Mouse (Mus musculus): Measurements from ENCODE around the gene Dennd5a. TPM values are rescaled to one million over a fixed set of nuclear protein-coding genes. Genes with fewer than 3 reads are reported as not detected.
A peak's percentile ranks its signal among the peaks of the same experiment; 100 is the strongest.
"Not testable (repeated sequence)": the region's sequence is repeated elsewhere in the genome, so short reads cannot be mapped to it uniquely, and the experiment has no call there.

Gene Dennd5a
- polyA plus RNA-seq, 1 experiment from 2014 or later, result 38.0 TPM

DNA sequence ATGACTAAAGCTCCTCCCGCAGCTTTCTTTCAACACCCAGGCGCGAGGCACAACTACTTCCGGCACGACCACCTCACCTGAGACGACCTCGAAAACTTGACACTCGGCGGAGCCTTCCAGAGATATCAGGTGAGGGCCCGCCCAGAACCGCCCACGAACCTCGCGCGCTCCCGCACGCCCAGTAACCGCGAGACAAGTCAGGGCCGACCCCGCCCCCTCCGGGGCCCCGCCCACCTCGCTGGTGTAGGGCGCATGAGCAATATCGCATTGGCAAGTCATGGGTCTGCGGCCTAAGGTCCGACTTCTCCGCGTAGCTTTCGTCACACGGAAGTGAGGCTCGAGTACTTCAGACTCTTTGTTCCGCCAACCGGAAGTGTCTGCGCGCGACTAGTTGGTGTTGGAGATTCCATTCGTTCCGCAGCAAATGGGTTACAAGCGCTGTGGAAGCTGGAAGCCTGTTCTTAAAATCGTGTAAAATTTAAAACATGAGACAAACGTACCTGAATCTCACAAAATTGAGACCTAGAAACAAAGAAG, 25.9 kb upstream of the Dennd5a start:
- Histone ChIP-seq H3K9me3 (no peaks in the 10 kb centered on the region), H3K27me3 (no peaks in the 10 kb centered on the region), H3K4me3 (peak overlapping the region; percentile 56), H3K4me2 (peak overlapping the region; percentile 79), H3K4me1 (peaks cover 8% of the 10 kb centered on the region), H3K9ac (peak overlapping the region; percentile 80), H3K36me3 (peaks cover 12% of the 10 kb centered on the region), H3K27ac (peak overlapping the region; percentile 86)
- ATAC-seq (ENCODE audit: insufficient number of reproducible peaks, insufficient read depth, low FRiP score, low TSS enrichment, low read depth), result peak; percentile 98
- under 1% methylated on average over 43 of the region's 43 CpGs for WGBS

DNA sequence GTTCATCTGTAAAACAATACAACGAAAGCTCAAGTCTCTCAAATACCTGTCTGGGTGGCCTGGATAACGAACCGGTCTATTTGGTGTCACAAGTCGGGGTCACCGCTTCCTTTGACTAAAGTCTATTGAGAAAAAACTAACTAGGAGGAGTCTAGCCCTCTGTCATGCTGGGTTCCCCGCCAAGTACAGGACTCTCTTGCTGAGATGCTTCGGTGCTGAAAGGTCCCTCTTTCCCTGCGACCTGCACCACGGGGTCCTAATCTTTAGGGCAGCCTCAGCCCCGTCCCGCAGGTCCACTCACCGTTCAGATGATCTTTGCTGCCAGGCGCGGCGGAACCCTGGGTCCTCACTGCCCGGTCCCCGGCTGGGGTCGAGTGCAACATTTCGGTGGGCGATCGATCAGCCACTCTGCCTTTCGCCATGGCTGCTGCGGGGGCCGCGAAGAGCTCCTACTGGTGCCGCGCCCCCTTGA, 25.4 kb upstream of the Dennd5a start:
- Histone ChIP-seq H3K4me2 (peak overlapping the region; percentile 79), H3K36me3 (peaks cover 12% of the 10 kb centered on the region), H3K9ac (peak overlapping the region; percentile 80), H3K4me3 (peak overlapping the region; percentile 56), H3K4me1 (peaks cover 8% of the 10 kb centered on the region), H3K27me3 (no peaks in the 10 kb centered on the region), H3K27ac (peak overlapping the region; percentile 86), H3K9me3 (no peaks in the 10 kb centered on the region)
- under 1% methylated on average over 27 of the region's 27 CpGs for WGBS
- peak; percentile 44; the same call in 1 of the 2 replicates for ATAC-seq (ENCODE audit: insufficient number of reproducible peaks, insufficient read depth, low FRiP score, low TSS enrichment, low read depth)

DNA sequence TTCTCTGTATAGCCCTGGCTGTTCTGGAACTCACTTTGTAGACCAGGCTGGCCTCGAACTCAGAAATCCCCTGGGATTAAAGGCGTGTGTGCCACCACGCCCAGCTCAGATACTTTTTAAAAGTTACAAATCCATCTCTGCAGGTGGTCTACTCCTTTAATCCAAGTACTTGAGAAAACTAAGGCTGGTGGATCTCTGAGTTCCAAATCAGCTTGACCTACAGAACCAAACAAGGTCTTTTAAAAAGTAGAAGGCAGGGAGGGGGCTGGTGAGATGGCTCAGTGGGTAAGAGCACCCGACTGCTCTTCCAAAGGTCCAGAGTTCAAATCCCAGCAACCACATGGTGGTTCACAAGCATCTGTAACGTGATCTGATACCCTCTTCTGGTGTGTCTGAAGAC, 24.3 kb upstream of the Dennd5a start:
- peak overlapping the region; percentile 79 for H3K4me2 ChIP-seq
- H3K36me3 ChIP-seq, result peaks cover 22% of the 10 kb centered on the region
- not testable (repeated sequence) for ATAC-seq (ENCODE audit: insufficient number of reproducible peaks, insufficient read depth, low FRiP score, low TSS enrichment, low read depth); H3K9me3 ChIP-seq; H3K27me3 ChIP-seq; H3K4me1 ChIP-seq; H3K27ac ChIP-seq
- WGBS, result 76% methylated on average over 5 of the region's 5 CpGs
- 0 out of 2 replicates have a peak overlapping the region, but pooled peaks have one; percentile 36 for H3K9ac ChIP-seq
- peak overlapping the region; percentile 56; the same call in 1 of the 2 replicates for H3K4me3 ChIP-seq

DNA sequence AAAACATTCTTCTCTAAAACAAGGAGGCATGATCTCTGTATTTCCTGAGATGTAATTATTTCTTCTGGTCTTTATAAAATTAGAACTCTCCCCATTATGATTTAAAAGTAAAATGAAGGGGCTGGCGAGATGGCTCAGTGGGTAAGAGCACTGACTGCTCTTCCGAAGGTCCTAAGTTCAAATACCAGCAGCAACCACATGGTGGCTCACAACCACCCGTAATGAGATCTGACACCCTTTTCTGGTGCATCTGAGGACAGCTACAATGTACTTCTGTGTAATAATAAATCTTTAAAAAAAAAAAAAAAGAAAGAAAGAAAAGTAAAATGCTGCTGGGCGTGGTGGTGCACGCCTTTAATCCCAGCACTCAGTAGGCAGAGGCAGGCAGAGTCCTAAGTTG, 16.9 kb upstream of the Dennd5a start:
- H3K9ac ChIP-seq; ATAC-seq (ENCODE audit: insufficient number of reproducible peaks, insufficient read depth, low FRiP score, low TSS enrichment, low read depth); H3K4me3 ChIP-seq; H3K4me1 ChIP-seq; H3K4me2 ChIP-seq; H3K9me3 ChIP-seq; H3K27ac ChIP-seq; H3K27me3 ChIP-seq: not testable (repeated sequence)
- WGBS, result 72% methylated on average over 5 of the region's 5 CpGs
- peaks cover 65% of the 10 kb centered on the region for H3K36me3 ChIP-seq

DNA sequence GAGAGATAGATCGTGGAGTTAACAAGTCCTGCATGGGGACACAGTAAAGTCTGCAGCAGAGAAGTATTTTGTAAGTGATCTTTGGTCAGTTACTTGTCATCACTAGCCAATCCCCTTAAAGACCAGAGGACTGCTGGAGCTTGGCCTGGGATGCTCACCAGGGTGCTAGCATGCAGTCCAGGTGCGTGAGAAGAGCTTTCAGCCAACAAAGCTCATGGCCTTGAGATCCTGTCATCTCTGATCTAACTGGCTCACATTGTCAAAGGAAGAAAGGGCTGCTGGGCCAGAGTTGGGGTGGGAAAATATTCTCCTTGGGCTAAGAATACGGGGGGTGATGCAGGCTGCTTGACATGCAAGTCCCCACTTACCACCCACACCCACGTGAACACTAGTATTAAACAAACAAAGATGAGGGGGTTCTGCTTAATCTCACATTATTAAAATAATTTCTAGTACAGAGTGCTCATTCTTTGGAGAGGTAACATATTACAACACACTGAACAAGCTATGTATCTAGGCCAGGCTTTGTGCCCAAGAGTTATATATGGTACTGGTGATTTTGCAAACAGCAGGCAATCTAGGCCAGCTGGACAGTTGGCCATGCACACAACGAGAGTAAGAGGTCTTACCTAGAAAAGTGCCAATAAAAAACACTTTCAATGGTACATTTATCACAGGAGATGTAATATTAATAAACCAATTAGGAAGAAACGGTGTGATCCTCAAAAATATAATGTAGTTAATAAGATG, 15.9 kb upstream of the Dennd5a start:
- Histone ChIP-seq H3K9ac (no peak overlapping the region), H3K4me2 (no peak overlapping the region), H3K4me1 (no peaks in the 10 kb centered on the region), H3K27me3 (no peaks in the 10 kb centered on the region), H3K27ac (no peak overlapping the region), H3K36me3 (peaks cover 57% of the 10 kb centered on the region), H3K4me3 (no peak overlapping the region), H3K9me3 (no peaks in the 10 kb centered on the region)
- no peak for ATAC-seq (ENCODE audit: insufficient number of reproducible peaks, insufficient read depth, low FRiP score, low TSS enrichment, low read depth)
- 91% methylated on average over 6 of the region's 6 CpGs for WGBS

DNA sequence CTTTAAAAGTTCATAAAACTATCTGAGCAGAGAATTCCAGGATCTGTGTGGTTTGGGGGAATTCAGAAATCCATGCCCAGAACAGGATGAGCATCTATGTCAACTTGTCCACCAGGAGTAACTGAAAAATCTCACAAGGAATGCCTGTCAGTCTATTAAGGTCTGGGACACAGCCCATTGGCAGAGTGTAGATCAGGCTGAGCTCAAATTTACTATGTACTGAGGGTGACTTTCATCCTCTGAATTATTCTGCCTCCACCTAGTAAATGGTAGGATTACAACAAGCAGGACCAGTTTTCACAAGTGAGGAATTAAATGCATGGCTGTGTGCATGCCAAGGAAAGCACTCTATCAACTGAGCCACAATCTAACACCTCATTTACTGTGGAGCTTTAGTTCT, 9.3 kb upstream of the Dennd5a start:
- peak overlapping the region; percentile 82 for H3K27ac ChIP-seq
- no peaks in the 10 kb centered on the region for H3K9me3 ChIP-seq
- no peak for ATAC-seq (ENCODE audit: insufficient number of reproducible peaks, insufficient read depth, low FRiP score, low TSS enrichment, low read depth)
- no peaks in the 10 kb centered on the region for H3K27me3 ChIP-seq
- peaks cover 12% of the 10 kb centered on the region for H3K4me1 ChIP-seq
- no peak overlapping the region for H3K4me2 ChIP-seq
- H3K36me3 ChIP-seq, result peaks cover 6% of the 10 kb centered on the region; the same call in 1 of the 2 replicates
- no peak overlapping the region for H3K9ac ChIP-seq
- no peak overlapping the region for H3K4me3 ChIP-seq

DNA sequence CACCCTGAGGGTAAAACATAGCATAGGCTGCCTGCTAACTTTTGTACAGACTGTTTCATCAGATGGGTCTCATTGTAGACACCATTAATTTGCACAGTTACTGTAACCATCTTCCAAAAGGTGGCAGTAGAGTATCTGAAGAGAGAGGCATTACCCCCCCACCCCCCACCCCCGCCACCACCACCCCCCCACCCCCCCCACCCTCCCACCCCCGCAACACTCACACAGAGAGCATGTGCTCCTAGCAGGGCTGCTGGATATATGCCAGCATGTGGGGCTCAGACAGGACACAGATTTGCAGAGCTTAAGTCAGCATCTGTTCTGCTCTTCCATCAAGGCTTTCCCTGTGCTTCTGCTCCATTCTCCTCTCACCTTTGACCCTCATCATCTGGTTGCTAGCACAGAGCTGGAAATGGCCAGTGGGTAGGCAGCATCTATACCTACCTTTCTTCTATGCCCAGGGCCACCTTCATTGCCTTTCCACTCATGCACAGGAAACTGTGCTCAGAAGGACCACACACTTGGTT, 8.7 kb upstream of the Dennd5a start:
- H3K4me1 ChIP-seq, result peaks cover 12% of the 10 kb centered on the region
- H3K9ac ChIP-seq, result no peak overlapping the region
- H3K9me3 ChIP-seq, result no peaks in the 10 kb centered on the region
- peak overlapping the region; percentile 14; the same call in 1 of the 2 replicates for H3K4me2 ChIP-seq
- H3K36me3 ChIP-seq, result peaks cover 6% of the 10 kb centered on the region; the same call in 1 of the 2 replicates
- ATAC-seq (ENCODE audit: insufficient number of reproducible peaks, insufficient read depth, low FRiP score, low TSS enrichment, low read depth), result peak; percentile 79
- no peak overlapping the region for H3K4me3 ChIP-seq
- peak overlapping the region; percentile 82 for H3K27ac ChIP-seq
- no peaks in the 10 kb centered on the region for H3K27me3 ChIP-seq
- no CpG with 5 or more reads among the region's 2 CpGs for WGBS

DNA sequence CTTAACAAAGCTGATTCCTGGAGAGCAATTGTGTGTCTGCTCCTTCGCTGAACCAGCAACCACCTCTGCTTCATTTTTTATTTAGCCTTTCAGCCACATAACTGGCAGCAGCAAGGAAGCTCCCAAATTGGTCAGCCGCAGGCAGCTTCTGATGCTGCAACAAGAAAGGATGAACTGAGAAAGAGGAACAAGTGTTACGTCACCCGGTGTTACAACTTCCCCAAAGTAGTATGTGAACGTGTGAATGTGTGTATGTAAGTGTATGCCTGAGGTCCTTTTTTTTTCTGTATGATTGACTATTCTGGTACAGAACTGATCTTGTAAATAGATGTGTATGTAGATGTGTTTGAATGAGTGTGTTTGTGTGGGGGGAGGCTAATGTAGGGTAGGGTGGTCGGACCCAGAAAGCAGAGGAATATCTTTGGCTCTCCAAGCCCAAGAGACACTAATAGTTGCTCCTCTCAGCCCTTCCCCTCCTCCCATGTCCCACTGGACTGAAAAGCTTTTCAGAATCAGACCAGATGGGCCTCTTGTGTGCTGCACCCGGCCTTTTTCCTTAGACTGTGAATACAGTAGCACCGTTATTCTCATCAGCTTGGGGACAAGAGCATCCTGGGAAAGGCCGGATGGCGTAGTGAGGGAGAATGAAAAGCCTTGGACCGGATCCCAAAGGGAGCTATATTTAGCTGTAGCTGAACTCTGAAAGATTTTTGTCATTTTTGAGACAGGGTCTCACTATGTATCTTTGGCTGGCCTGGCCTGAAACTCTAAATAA, 7.7 kb upstream of the Dennd5a start:
- Histone ChIP-seq H3K9me3 (peaks cover 3% of the 10 kb centered on the region; the same call in 1 of the 2 replicates), H3K4me2 (no peak overlapping the region), H3K4me3 (no peak overlapping the region), H3K36me3 (peaks cover 6% of the 10 kb centered on the region; the same call in 1 of the 2 replicates), H3K4me1 (peaks cover 17% of the 10 kb centered on the region), H3K27me3 (no peaks in the 10 kb centered on the region), H3K9ac (0 out of 2 replicates have a peak overlapping the region, but pooled peaks have one; percentile 32), H3K27ac (peak overlapping the region; percentile 33; the same call in 1 of the 2 replicates)
- 70% methylated on average over 11 of the region's 11 CpGs for WGBS
- no peak; the same call in 1 of the 2 replicates for ATAC-seq (ENCODE audit: insufficient number of reproducible peaks, insufficient read depth, low FRiP score, low TSS enrichment, low read depth)

DNA sequence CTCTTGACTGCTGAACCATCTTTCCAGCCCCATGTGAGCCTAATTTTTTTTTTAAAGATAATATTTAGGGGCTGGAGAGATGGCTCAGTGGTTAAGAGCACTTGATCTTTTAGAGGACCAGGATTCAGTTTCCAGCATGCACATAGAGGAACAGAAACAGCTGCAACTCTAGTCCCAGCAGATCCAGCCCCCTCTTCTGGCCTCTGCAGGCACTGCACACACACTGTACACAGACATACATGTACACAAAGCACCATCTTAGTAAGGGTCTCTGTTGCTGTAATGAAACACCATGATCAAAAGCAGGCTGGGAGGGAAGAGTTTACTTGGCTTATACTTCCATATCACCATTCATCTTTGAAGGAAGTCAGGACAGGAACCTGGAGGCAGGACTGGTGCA, 5.4 kb upstream of the Dennd5a start:
- no peak overlapping the region for H3K4me3 ChIP-seq
- H3K9me3 ChIP-seq, result peaks cover 3% of the 10 kb centered on the region; the same call in 1 of the 2 replicates
- ATAC-seq (ENCODE audit: insufficient number of reproducible peaks, insufficient read depth, low FRiP score, low TSS enrichment, low read depth), result no peak
- no peaks in the 10 kb centered on the region for H3K36me3 ChIP-seq
- peaks cover 39% of the 10 kb centered on the region for H3K4me1 ChIP-seq
- H3K27ac ChIP-seq, result no peak overlapping the region
- no peak overlapping the region for H3K9ac ChIP-seq
- no peak overlapping the region for H3K4me2 ChIP-seq
- no peaks in the 10 kb centered on the region for H3K27me3 ChIP-seq

DNA sequence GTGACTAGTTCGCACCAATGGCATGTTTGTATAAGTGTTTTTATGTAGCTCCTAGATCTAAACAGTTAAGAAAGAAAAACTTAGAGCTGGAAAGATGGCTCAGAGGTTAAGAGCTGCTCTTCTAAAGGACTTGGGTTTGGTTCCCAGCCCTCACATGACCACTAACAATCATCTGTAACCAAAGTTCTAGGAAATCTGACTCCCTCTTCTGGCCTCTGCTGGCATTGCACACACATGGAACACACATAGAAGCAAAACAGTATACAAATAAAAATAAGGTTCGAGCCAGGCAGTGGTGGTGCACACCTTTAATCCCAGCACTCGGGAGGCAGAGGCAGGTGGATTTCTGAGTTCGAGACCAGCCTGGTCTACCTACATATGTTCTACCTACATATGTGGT, 3.4 kb upstream of the Dennd5a start:
- Histone ChIP-seq H3K9me3 (peaks cover 3% of the 10 kb centered on the region; the same call in 1 of the 2 replicates), H3K4me1 (peaks cover 39% of the 10 kb centered on the region), H3K9ac (no peak overlapping the region), H3K4me2 (no peak overlapping the region), H3K4me3 (no peak overlapping the region), H3K36me3 (no peaks in the 10 kb centered on the region), H3K27me3 (no peaks in the 10 kb centered on the region), H3K27ac (no peak overlapping the region)
- ATAC-seq (ENCODE audit: insufficient number of reproducible peaks, insufficient read depth, low FRiP score, low TSS enrichment, low read depth), result no peak
- WGBS, result 91% methylated on average over 4 of the region's 4 CpGs

DNA sequence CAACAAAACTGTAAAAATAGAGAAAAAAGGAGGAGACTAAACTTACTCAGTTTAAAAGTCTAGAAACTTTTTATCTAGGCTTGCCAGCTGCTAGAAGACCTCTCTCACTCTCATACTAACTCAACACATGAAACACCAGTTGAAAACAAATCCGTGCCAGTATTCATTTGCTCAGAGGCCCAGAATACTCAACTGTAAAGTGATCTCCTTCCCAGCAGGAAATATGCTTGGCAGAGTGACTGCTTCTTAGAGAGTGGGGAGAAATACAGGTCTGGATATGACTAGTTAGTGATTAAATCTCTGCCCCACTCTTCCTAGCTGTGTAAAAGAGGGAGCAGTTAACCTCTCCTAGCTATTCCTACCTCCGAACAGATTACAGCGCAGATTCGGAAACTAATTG, 2.3 kb upstream of the Dennd5a start:
- Histone ChIP-seq H3K27me3 (no peaks in the 10 kb centered on the region), H3K4me1 (peaks cover 43% of the 10 kb centered on the region), H3K9ac (no peak overlapping the region), H3K9me3 (peaks cover 3% of the 10 kb centered on the region; the same call in 1 of the 2 replicates), H3K36me3 (no peaks in the 10 kb centered on the region), H3K4me2 (0 out of 2 replicates have a peak overlapping the region, but pooled peaks have one; percentile 5), H3K4me3 (no peak overlapping the region), H3K27ac (peak overlapping the region; percentile 69)
- no peak for ATAC-seq (ENCODE audit: insufficient number of reproducible peaks, insufficient read depth, low FRiP score, low TSS enrichment, low read depth)
- 48% methylated on average over 4 of the region's 4 CpGs for WGBS

Measured in embryonic facial prominence, embryonic 13.5 days (tissue).